Mouse (Mus musculus): ENCODE measurements around the gene Exoc6b. TPM values are rescaled to one million over a fixed set of nuclear protein-coding genes. Genes with fewer than 3 reads are reported as not detected.

Gene Exoc6b
- total RNA-seq, 2 experiments from 2014 or later: 36.8 to 44.7 TPM

GRCm38 (mm10) chr6:84587471-84588101 is 481.7 kb downstream of the Exoc6b start:
- DNase-seq (ENCODE audit: low spot score in 2 of 2): peak; percentile 55 to 68

- no peak for DNase-seq (ENCODE audit: low spot score in 2 of 2)
These were observed 482.6 kb downstream of the Exoc6b start for GRCm38 (mm10) chr6:84586551-84587200.

- DNase-seq (ENCODE audit: low spot score in 2 of 2): peak in 1 of 2 experiments; percentile 35
These were observed 483.5 kb downstream of the Exoc6b start for GRCm38 (mm10) chr6:84585686-84586300.

- peak in 1 of 2 experiments; percentile 42 for DNase-seq (ENCODE audit: low spot score in 2 of 2)
These were observed 484.3 kb downstream of the Exoc6b start for GRCm38 (mm10) chr6:84584783-84585685.

GRCm38 (mm10) chr6:84583841-84584782 is 485.2 kb downstream of the Exoc6b start:
- DNase-seq (ENCODE audit: low spot score in 2 of 2): peak in 1 of 2 experiments; percentile 33

- peak; percentile 79 to 81 for DNase-seq (ENCODE audit: low spot score in 2 of 2)
These were observed 485.9 kb downstream of the Exoc6b start for GRCm38 (mm10) chr6:84583371-84583770.

GRCm38 (mm10) chr6:84582826-84583225 is 486.5 kb downstream of the Exoc6b start:
- DNase-seq (ENCODE audit: low spot score in 2 of 2): no peak

GRCm38 (mm10) chr6:84581833-84582445 is 487.4 kb downstream of the Exoc6b start:
- peak in 1 of 2 experiments; percentile 19 for DNase-seq (ENCODE audit: low spot score in 2 of 2)

- peak in 1 of 2 experiments; percentile 22 for DNase-seq (ENCODE audit: low spot score in 2 of 2)
These were observed 488.1 kb downstream of the Exoc6b start for GRCm38 (mm10) chr6:84580979-84581832.

GRCm38 (mm10) chr6:84579508-84579907 is 489.8 kb downstream of the Exoc6b start:
- DNase-seq (ENCODE audit: low spot score in 2 of 2): peak in 1 of 2 experiments; percentile 21

- DNase-seq (ENCODE audit: low spot score in 2 of 2): peak; percentile 36
These were observed 490.4 kb downstream of the Exoc6b start for GRCm38 (mm10) chr6:84578928-84579327.

- DNase-seq (ENCODE audit: low spot score in 2 of 2): no peak
These were observed 491.4 kb downstream of the Exoc6b start for GRCm38 (mm10) chr6:84577898-84578297.

GRCm38 (mm10) chr6:84573905-84574660 is 495.2 kb downstream of the Exoc6b start:
- peak in 1 of 2 experiments; percentile 39 for DNase-seq (ENCODE audit: low spot score in 2 of 2)

GRCm38 (mm10) chr6:84570039-84570438 is 499.3 kb downstream of the Exoc6b start:
- peak in 1 of 2 experiments; percentile 21 for DNase-seq (ENCODE audit: low spot score in 2 of 2)

GRCm38 (mm10) chr6:84569590-84569989 is 499.7 kb downstream of the Exoc6b start:
- no peak for DNase-seq (ENCODE audit: low spot score in 2 of 2)

GRCm38 (mm10) chr6:84568880-84569279 is 500.4 kb downstream of the Exoc6b start:
- no peak for DNase-seq (ENCODE audit: low spot score in 2 of 2)

Data from adrenal gland, adult 18-20 months (tissue).